Mouse (Mus musculus): ENCODE data around the gene Rnd1. TPM values are rescaled to one million over a fixed set of nuclear protein-coding genes. Genes with fewer than 3 reads are reported as not detected.

Rnd1 gene
- polyA plus RNA-seq, 1 experiment from 2014 or later = 6.3 TPM

DNA sequence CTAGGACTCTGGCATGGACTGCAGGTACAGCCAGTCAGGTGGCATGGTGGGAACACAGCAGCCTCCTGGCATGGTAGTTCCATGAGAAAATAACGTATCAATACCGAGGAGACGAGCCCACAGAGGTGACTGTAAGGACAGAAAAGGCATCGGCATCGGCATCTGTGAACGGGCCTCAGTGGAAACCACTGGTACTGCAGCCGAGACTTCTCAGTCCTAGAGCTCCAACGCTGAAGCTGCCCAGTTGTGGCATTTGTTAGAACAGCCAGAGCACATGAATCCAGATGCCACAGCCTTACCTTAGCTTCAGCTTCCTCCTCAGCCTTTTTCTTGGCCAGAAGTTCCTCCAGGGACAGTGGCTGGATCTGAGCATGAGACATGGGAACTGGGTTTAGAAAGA lies 25.1 kb downstream of the Rnd1 start:
- H3K4me2 ChIP-seq = no peak overlapping the region
- no peak overlapping the region for H3K9ac ChIP-seq
- no peak overlapping the region for H3K4me3 ChIP-seq
- ATAC-seq = no peak
- no peaks in the 10 kb centered on the region for H3K4me1 ChIP-seq
- H3K9me3 ChIP-seq (replicated peaks) = no peaks in the 10 kb centered on the region
- H3K27me3 ChIP-seq = no peaks in the 10 kb centered on the region
- peaks cover 99% of the 10 kb centered on the region for H3K36me3 ChIP-seq (ENCODE audit: poor library complexity, severe bottlenecking)
- H3K27ac ChIP-seq = no peak overlapping the region
- 96% methylated on average over 8 of the region's 8 CpGs for WGBS

DNA sequence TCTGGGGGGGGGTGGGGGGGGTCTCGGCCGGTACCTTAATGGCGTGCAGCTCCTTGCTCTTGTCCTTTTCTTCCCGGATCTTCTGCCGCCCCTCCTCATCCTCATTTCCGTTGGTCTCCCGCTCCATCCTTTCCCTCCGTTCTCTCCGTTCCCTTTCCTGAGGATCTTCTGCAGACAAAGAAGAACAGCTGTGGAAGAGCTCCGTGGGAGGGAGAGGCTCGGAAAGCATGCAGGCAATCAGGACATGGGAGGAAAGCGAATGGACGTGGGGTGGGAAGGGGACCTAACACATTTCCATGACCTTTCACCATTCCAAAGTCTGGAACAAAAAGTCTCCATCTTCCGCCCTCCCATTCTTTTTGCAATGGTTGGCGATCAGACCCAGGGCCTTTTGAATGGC lies 25.8 kb downstream of the Rnd1 start:
- no peaks in the 10 kb centered on the region for H3K9me3 ChIP-seq (replicated peaks)
- ATAC-seq = no peak
- no peak overlapping the region for H3K4me3 ChIP-seq
- H3K36me3 ChIP-seq (ENCODE audit: poor library complexity, severe bottlenecking) = peaks cover 99% of the 10 kb centered on the region
- no peaks in the 10 kb centered on the region for H3K4me1 ChIP-seq
- H3K9ac ChIP-seq = no peak overlapping the region
- 89% methylated on average over 15 of the region's 15 CpGs for WGBS
- no peaks in the 10 kb centered on the region for H3K27me3 ChIP-seq
- no peak overlapping the region for H3K27ac ChIP-seq
- no peak overlapping the region for H3K4me2 ChIP-seq

DNA sequence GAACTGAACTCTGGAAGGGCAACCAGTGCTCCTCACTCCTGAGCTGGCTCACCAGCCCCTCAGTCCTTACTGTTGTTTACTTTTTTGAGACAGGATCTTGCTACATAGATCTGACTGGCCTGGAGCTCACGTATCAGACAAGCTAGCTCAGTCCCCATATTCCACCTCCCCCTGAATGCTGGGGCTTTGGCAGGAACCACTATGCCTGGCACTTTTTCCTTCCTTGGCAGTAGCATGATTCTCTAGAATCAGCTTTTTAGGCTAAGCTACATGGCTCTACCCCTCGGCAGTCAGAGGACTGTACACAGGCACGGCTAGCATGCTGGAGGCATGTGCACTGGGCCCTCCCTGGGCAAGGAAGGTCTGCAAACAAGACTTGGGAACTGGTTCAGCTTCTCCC lies 29.2 kb downstream of the Rnd1 start:
- Histone ChIP-seq H3K27me3 (no peaks in the 10 kb centered on the region), H3K4me2 (no peak overlapping the region), H3K36me3 (ENCODE audit: poor library complexity, severe bottlenecking) (peaks cover 99% of the 10 kb centered on the region), H3K27ac (no peak overlapping the region), H3K9ac (no peak overlapping the region), H3K4me3 (no peak overlapping the region), H3K4me1 (no peaks in the 10 kb centered on the region), H3K9me3 (replicated peaks) (no peaks in the 10 kb centered on the region)
- 91% methylated on average over 3 of the region's 3 CpGs for WGBS
- no peak for ATAC-seq

DNA sequence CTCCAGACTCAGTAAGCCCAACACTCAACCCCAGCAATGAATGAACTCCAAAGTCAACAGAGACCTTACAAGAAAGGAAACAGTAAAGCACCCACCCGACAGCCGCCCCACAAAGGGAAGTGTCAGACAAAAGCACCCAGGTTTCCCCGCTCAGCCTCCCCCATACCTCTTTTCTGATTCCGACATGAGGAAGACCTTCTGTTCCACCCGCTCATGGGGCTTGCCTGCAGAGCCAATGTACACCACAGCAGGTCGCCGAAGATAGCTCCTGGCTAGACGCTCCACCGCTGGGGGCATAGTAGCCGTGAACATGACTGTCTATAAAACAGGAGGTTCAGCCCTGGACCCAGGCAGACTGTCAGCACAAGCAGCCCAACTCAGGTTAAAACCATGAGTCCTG lies 30.0 kb downstream of the Rnd1 start:
- Histone ChIP-seq H3K27me3 (no peaks in the 10 kb centered on the region), H3K27ac (no peak overlapping the region), H3K9me3 (replicated peaks) (no peaks in the 10 kb centered on the region), H3K36me3 (ENCODE audit: poor library complexity, severe bottlenecking) (peaks cover 99% of the 10 kb centered on the region), H3K4me3 (no peak overlapping the region), H3K9ac (no peak overlapping the region), H3K4me2 (no peak overlapping the region), H3K4me1 (no peaks in the 10 kb centered on the region)
- no peak for ATAC-seq
- 91% methylated on average over 10 of the region's 10 CpGs for WGBS

GRCm38 (mm10) chr15:98646737-98647136 lies 30.5 kb downstream of the Rnd1 start:
- Histone ChIP-seq H3K9me3 (replicated peaks) (no peaks in the 10 kb centered on the region), H3K4me1 (no peaks in the 10 kb centered on the region), H3K27ac (no peak overlapping the region), H3K36me3 (ENCODE audit: poor library complexity, severe bottlenecking) (peaks cover 99% of the 10 kb centered on the region), H3K4me3 (no peak overlapping the region), H3K4me2 (no peak overlapping the region), H3K27me3 (no peaks in the 10 kb centered on the region), H3K9ac (no peak overlapping the region)
- 81% methylated on average over 8 of the region's 8 CpGs for WGBS
- ATAC-seq = no peak

GRCm38 (mm10) chr15:98645057-98646026 lies 31.9 kb downstream of the Rnd1 start:
- Histone ChIP-seq H3K4me2 (no peak overlapping the region), H3K9me3 (replicated peaks) (no peaks in the 10 kb centered on the region), H3K4me1 (no peaks in the 10 kb centered on the region), H3K27me3 (no peaks in the 10 kb centered on the region), H3K4me3 (no peak overlapping the region), H3K36me3 (ENCODE audit: poor library complexity, severe bottlenecking) (peaks cover 99% of the 10 kb centered on the region), H3K9ac (no peak overlapping the region), H3K27ac (no peak overlapping the region)
- 90% methylated on average over 24 of the region's 24 CpGs for WGBS
- peak; percentile 44 for ATAC-seq

- Histone ChIP-seq H3K27ac (0 out of 2 replicates have a peak overlapping the region, but pooled peaks have one; percentile 15), H3K9me3 (replicated peaks) (no peaks in the 10 kb centered on the region), H3K4me1 (no peaks in the 10 kb centered on the region), H3K4me2 (no peak overlapping the region), H3K4me3 (no peak overlapping the region), H3K27me3 (no peaks in the 10 kb centered on the region), H3K36me3 (ENCODE audit: poor library complexity, severe bottlenecking) (peaks cover 99% of the 10 kb centered on the region), H3K9ac (no peak overlapping the region)
- no peak for ATAC-seq
- 89% methylated on average over 12 of the region's 12 CpGs for WGBS
These were observed 32.9 kb downstream of the Rnd1 start for GRCm38 (mm10) chr15:98644406-98644805.

- no peaks in the 10 kb centered on the region for H3K9me3 ChIP-seq (replicated peaks)
- H3K9ac ChIP-seq = no peak overlapping the region
- no peaks in the 10 kb centered on the region for H3K27me3 ChIP-seq
- H3K27ac ChIP-seq = no peak overlapping the region
- peaks cover 27% of the 10 kb centered on the region for H3K4me1 ChIP-seq
- no peak overlapping the region for H3K4me3 ChIP-seq
- H3K4me2 ChIP-seq = no peak overlapping the region
- WGBS = 33% methylated on average over 8 of the region's 8 CpGs
- peaks cover 62% of the 10 kb centered on the region for H3K36me3 ChIP-seq (ENCODE audit: poor library complexity, severe bottlenecking)
- ATAC-seq = no peak
These were observed 37.1 kb downstream of the Rnd1 start for GRCm38 (mm10) chr15:98640157-98640556.

DNA sequence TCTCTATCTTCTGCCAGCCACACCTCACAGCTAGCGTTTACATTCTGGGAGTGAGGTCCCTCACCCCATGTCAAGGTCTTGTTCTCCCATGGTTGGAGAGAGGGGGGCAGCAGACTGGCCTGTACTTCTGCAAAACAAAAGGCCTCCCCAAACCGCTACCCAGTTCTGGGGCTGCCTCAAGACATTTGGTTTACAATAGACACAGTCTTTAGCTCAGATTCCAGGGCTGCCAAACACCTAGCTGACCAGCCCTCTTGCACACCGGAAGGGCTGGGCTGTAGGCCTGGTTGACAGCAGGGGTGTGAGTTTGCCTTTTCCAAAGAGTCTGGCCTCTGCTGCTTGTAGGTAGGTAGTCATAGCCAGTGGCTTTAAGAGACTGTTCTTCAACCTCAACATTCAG lies 40.1 kb downstream of the Rnd1 start:
- no peak overlapping the region for H3K27ac ChIP-seq
- ATAC-seq = no peak
- peak overlapping the region; percentile 88 for H3K4me2 ChIP-seq
- 0 out of 2 replicates have a peak overlapping the region, but pooled peaks have one; percentile 92 for H3K9ac ChIP-seq
- 29% methylated on average over 3 of the region's 3 CpGs for WGBS
- peaks cover 12% of the 10 kb centered on the region for H3K27me3 ChIP-seq
- H3K36me3 ChIP-seq (ENCODE audit: poor library complexity, severe bottlenecking) = peaks cover 33% of the 10 kb centered on the region
- H3K9me3 ChIP-seq (replicated peaks) = no peaks in the 10 kb centered on the region
- peaks cover 49% of the 10 kb centered on the region for H3K4me1 ChIP-seq
- H3K4me3 ChIP-seq = peak overlapping the region; percentile 72

DNA sequence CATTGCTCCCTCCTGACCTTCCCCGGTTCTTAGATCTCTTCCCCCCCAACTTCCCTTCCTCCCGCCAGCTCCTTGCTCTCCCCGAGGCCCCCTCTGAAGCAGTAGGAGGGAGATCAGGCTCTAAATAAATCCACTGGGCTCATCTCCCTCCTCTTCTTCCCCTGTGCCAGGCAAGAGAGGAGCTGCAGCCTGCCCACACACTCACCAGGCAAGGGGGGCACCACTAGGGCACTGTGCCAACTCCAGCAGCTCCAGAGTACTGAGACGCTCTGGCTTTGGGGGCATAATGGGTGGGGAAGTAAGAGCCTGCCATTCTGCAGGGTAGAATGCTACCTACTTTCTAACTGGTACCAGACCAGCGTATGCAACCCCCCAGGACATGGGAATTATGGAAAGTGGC lies 40.7 kb downstream of the Rnd1 start:
- Histone ChIP-seq H3K27me3 (peaks cover 15% of the 10 kb centered on the region), H3K9me3 (replicated peaks) (no peaks in the 10 kb centered on the region), H3K36me3 (ENCODE audit: poor library complexity, severe bottlenecking) (peaks cover 27% of the 10 kb centered on the region), H3K9ac (peak overlapping the region; percentile 92), H3K27ac (no peak overlapping the region), H3K4me3 (peak overlapping the region; percentile 72), H3K4me2 (peak overlapping the region; percentile 88), H3K4me1 (peaks cover 55% of the 10 kb centered on the region)
- ATAC-seq = no peak
- 25% methylated on average over 5 of the region's 5 CpGs for WGBS

DNA sequence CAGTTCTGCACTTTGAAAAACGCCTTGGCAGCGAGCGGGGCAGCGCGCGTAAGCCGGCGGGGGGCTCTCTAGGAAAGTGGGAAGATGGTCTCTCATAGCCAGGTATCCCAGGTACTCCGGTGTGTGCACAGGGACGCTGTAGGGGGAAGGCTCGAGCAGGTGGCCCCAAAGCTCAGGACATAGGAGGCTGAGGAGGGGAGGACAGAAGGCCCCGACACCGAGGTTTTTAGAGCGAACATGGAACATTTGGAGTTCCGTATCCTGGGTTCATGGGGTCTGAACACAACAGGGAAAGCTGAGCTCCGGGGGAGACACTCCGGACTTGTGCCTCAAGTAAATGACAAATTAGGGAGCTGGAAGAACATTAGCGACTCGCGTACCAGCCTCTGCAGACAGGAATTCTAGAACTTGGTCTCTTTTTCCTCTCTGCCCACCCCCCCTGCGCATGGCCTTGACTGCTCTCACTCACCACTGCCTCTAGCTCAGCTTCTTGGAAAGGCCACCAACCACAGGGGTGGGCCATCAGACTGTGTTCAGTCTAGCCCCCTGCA lies 41.9 kb downstream of the Rnd1 start:
- 1% methylated on average over 21 of the region's 21 CpGs for WGBS
- no peak; the same call in 1 of the 2 replicates for ATAC-seq

DNA sequence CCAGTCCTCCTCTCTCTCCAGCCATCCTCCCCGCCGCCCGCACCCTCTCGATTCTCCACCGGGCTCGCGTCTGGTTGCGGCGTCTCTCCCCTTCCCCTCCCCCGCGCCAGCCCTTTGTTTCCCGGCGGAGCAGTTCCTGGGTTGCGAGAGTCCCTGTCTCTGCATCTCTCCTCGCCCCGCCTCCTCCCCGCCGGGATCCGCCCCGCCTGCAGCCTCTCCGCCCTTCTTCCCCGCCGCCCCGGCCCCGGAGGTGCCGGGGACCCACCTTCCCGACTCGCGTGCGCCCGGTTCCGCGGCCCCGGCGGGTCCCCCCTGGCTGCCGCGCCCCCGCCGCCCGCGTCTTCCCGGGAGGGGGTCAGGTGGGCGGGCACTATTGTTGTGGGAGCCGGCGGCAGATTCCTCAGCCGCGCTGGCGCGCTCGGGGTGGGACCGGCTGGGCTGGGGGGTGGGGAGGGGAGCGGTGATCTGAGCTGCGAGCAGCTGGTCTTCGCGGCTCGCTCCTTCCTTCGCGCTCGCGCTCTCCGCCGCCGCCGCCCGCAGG lies 42.6 kb downstream of the Rnd1 start:
- peak overlapping the region; percentile 88 for H3K4me2 ChIP-seq
- ATAC-seq = peak; percentile 79
- peak overlapping the region; percentile 97 for H3K27ac ChIP-seq
- peaks cover 8% of the 10 kb centered on the region for H3K36me3 ChIP-seq (ENCODE audit: poor library complexity, severe bottlenecking)
- peaks cover 62% of the 10 kb centered on the region for H3K4me1 ChIP-seq
- peak overlapping the region; percentile 72 for H3K4me3 ChIP-seq
- peak overlapping the region; percentile 92 for H3K9ac ChIP-seq
- WGBS = under 1% methylated on average over 61 of the region's 65 CpGs
- H3K27me3 ChIP-seq = peaks cover 34% of the 10 kb centered on the region
- H3K9me3 ChIP-seq (replicated peaks) = no peaks in the 10 kb centered on the region

More for the DNA sequence above, 41.9 kb downstream of the Rnd1 start:
- peaks cover 62% of the 10 kb centered on the region for H3K4me1 ChIP-seq
- peaks cover 15% of the 10 kb centered on the region for H3K36me3 ChIP-seq (ENCODE audit: poor library complexity, severe bottlenecking)
- H3K27ac ChIP-seq = peak overlapping the region; percentile 97
- peak overlapping the region; percentile 88 for H3K4me2 ChIP-seq
- peak overlapping the region; percentile 72 for H3K4me3 ChIP-seq
- peaks cover 27% of the 10 kb centered on the region for H3K27me3 ChIP-seq
- peak overlapping the region; percentile 92 for H3K9ac ChIP-seq
- no peaks in the 10 kb centered on the region for H3K9me3 ChIP-seq (replicated peaks)

Measured in forebrain, embryonic 13.5 days (tissue).